Mouse (Mus musculus): ENCODE results near the gene P2rx3.

GRCm38 (mm10) chr2:85037047-85038026 is at the start of gene P2rx3, which contains the start of gene Ssrp1:
- peak; percentile 64; the same call in 1 of the 2 replicates for TF ChIP-seq POLR2A (IDR thresholded peaks at IDR 0.05; ENCODE audit: low read depth, low read length)
- no peak for TF ChIP-seq CTCF (IDR thresholded peaks at IDR 0.05; ENCODE audit: borderline replicate concordance, insufficient read depth, low read length)

Measured in embryonic fibroblast, embryonic 13.5 days (primary cell).